Mouse (Mus musculus): ENCODE results near the gene Vmn2r26.
"Not testable (repeated sequence)": the region's sequence is repeated elsewhere in the genome, so short reads cannot be mapped to it uniquely, and the experiment has no call there.

Vmn2r26 gene

GRCm38 (mm10) chr6:124024268-124024667, at the start of gene Vmn2r26:
Gene Vmn2r26 (plus strand): TSS chr6:124024568.
- not testable (repeated sequence) for DNase-seq (ENCODE audit: extremely low spot score, low read depth, low spot score)

DNA sequence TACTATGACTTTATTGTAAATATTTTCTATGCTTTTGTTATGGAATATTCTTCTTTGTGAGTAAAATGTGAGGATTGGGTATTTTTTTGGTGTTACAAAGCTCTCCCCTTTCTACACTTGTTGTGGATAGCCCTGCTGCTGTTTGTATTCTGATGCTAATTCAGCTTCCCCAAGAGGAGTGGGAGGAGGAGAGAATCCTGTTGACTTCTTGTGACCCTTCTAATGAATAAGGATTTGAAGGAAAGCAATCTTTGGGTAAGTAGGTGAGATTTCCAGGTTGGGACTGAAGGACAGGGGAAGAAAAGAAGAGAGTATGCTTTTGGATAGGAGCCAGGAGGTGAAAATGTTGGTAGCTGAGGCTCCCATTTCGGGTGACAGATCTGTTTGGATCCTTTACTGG, 3.5 kb upstream of the Vmn2r26 start:
- DNase-seq (ENCODE audit: extremely low spot score, low read depth, low spot score) = no peak

- DNase-seq (ENCODE audit: extremely low spot score, low read depth, low spot score) = no peak
Measured at GRCm38 (mm10) chr6:124048388-124048787, 24.0 kb downstream of the Vmn2r26 start.

DNA sequence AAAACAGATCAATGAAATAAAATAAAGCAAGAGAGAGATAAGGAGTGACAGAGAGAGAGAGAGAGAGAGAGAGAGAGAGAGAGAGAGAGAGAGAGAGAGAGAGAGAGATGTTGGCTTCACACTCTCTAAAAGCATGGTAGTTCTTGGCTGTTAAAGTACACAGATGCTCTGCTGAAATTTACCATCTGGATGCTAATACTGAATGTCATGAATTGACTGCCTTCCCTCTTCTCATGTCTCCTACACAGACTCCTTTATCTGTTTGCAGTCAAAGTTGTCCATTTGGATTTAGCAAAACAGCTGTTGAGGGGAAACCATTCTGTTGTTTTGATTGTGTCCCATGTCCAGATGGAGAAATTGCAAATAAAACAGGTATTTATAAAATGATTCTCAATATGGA, 29.2 kb downstream of the Vmn2r26 start:
- DNase-seq (ENCODE audit: extremely low spot score, low read depth, low spot score) = not testable (repeated sequence)

DNA sequence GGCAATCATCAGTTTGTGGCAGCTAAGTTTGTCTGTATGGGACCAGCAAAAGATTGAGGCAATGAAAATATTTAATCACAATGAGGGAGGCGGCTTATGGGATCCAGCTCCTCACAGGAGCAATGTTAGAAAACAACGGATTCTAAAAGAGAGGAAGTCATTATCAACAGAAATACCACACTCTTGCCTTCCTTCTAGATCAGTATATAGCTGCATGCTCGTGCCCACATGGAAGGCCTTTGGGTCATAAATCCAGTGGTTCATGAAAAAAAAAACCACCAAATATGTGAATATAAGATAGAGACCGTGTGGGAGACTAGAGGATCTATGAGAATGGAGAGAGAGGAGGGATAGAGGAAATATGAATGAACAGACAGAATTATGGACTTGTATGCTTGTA, 78.0 kb downstream of the Vmn2r26 start:
- no peak for DNase-seq (ENCODE audit: extremely low spot score, low read depth, low spot score)

All from hindlimb bud, embryonic 11.5 days (tissue).